Mouse (Mus musculus): ENCODE measurements around the gene Spsb4.

GRCm38 (mm10) chr9:97020152-97020551, 1.5 kb upstream of the Spsb4 start:
- TF ChIP-seq CTCF (IDR thresholded peaks at IDR 0.05; ENCODE audit: low read depth) (no peak), EP300 (IDR thresholded peaks at IDR 0.05; ENCODE audit: low read depth) (no peak)

Data from heart, postnatal 0 days (tissue).